Comparison of ENCODE assay signal across 14 mouse cellular contexts in the genomic region with DNA sequence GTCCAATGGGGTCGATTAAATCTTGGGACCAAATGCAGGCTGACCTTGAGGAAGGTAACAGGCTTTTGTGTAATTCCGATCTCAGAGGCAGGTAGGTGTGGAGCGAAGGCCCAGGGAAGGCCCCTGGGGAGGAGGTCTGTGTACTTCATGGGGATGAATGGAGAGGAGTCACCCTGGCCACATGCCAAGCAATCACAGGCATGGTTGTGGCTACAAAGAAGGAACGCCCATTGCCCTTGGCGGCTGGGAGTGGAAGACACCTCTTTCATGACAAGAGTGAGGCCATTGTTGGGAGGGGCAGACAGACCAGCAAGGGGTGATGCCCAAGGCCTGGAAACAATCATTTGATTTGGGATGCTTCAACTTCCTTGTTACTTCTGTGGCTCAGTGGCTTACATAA.
DNase-seq lines count a peak whose midpoint lies in the region; ATAC-seq and TF ChIP-seq lines count a peak whose summit lies in the region.
"Had no signal": no experiment of that assay in that cellular context is flagged by ENCODE, and none has a peak within 500 bp of the region (broad histone marks: within the 10 kb centered on the region; RNA-seq: fewer than 3 reads in every experiment).

No protein-coding gene starts in this region.

- no peak overlapping the region for H3K4me3 ChIP-seq in kidney, embryonic 16.5 days (ENCODE audit: low read length)
- H3K4me3 ChIP-seq in stomach, postnatal 0 days (ENCODE audit: low read depth, low read length) = no peak overlapping the region
- H3K4me3 ChIP-seq: heart, adult 2 months; liver, embryonic 15.5 days had no signal

- H3K9me3 ChIP-seq in kidney, embryonic 16.5 days (ENCODE audit: low read length) = no peaks in the 10 kb centered on the region
- no peaks in the 10 kb centered on the region for H3K9me3 ChIP-seq in stomach, postnatal 0 days (ENCODE audit: control insufficient read depth, low read length)
- H3K9me3 ChIP-seq: liver, embryonic 15.5 days had no signal

- no peaks in the 10 kb centered on the region for H3K36me3 ChIP-seq in kidney, embryonic 16.5 days (ENCODE audit: insufficient read depth, low read length)
- H3K36me3 ChIP-seq in stomach, postnatal 0 days (ENCODE audit: control insufficient read depth, insufficient read depth, low read length) = peaks cover 5% of the 10 kb centered on the region; the same call in 1 of the 2 replicates

- 73% methylated on average over 5 of the region's 5 CpGs for WGBS in kidney, embryonic 16.5 days
- WGBS in stomach, postnatal 0 days = 72% methylated on average over 5 of the region's 5 CpGs

- H3K27me3 ChIP-seq in kidney, embryonic 16.5 days (ENCODE audit: insufficient read depth, low read length) = no peaks in the 10 kb centered on the region
- no peaks in the 10 kb centered on the region for H3K27me3 ChIP-seq in stomach, postnatal 0 days (ENCODE audit: control insufficient read depth, insufficient read depth, low read length)
- H3K27me3 ChIP-seq: liver, embryonic 15.5 days had no signal

- no peak overlapping the region for H3K9ac ChIP-seq in kidney, embryonic 16.5 days (replicated peaks; ENCODE audit: low read length)
- no peak overlapping the region for H3K9ac ChIP-seq in stomach, postnatal 0 days (ENCODE audit: low read length)
- H3K9ac ChIP-seq: liver, embryonic 15.5 days had no signal

- no peak for TF ChIP-seq EP300 in stomach, postnatal 0 days (optimal IDR thresholded peaks at IDR 0.05)

- no peak overlapping the region for H3K4me2 ChIP-seq in kidney, embryonic 16.5 days (replicated peaks; ENCODE audit: low read depth, low read length)
- H3K4me2 ChIP-seq in stomach, postnatal 0 days (replicated peaks; ENCODE audit: low read depth) = no peak overlapping the region
- H3K4me2 ChIP-seq: liver, embryonic 15.5 days had no signal

- H3K27ac ChIP-seq in kidney, embryonic 16.5 days (ENCODE audit: low read length) = no peak overlapping the region
- no peak overlapping the region for H3K27ac ChIP-seq in stomach, postnatal 0 days (replicated peaks)
- H3K27ac ChIP-seq: heart, adult 2 months; liver, embryonic 15.5 days had no signal

- no peak for TF ChIP-seq CTCF in stomach, postnatal 0 days (IDR thresholded peaks at IDR 0.05; ENCODE audit: low read depth)

- no peak for ATAC-seq in kidney, embryonic 16.5 days (ENCODE audit: low FRiP score, low TSS enrichment)
- no peak for ATAC-seq in stomach, postnatal 0 days (ENCODE audit: low FRiP score, low TSS enrichment)

- peaks cover 15% of the 10 kb centered on the region; the same call in 1 of the 2 replicates for H3K4me1 ChIP-seq in kidney, embryonic 16.5 days (ENCODE audit: insufficient read depth, low read length)
- H3K4me1 ChIP-seq in stomach, postnatal 0 days (replicated peaks; ENCODE audit: control insufficient read depth, insufficient read depth) = no peaks in the 10 kb centered on the region
- H3K4me1 ChIP-seq: liver, embryonic 15.5 days had no signal

- peak; percentile 24 for DNase-seq in kidney, postnatal 10 days
- DNase-seq in retina, postnatal 1 day = peak; percentile 37
- DNase-seq in retina, embryonic 14.5 days (ENCODE audit: low spot score) = no peak
- peak; percentile 58 for DNase-seq in adrenal gland, adult 8-10 months
- DNase-seq in stomach, postnatal 0 days (ENCODE audit: low spot score) = peak; percentile 33
- DNase-seq in layer of hippocampus, adult 11-12 months (ENCODE audit: low spot score) = no peak
- no peak for DNase-seq in kidney, postnatal 36 days
- DNase-seq: cerebellum, adult 9-10 months; heart, adult 2 months; heart, postnatal 14 days; kidney, postnatal 25 days; thymus, postnatal 14 days had no signal

Comparison
In these comparisons a context has a peak if more than half of its experiments do, and no peak if none do; other contexts are left out.
1. DNase-seq: peak in kidney, postnatal 10 days (single experiment), retina, postnatal 1 day (single experiment), adrenal gland, adult 8-10 months (single experiment) and stomach, postnatal 0 days (single experiment); none in retina, embryonic 14.5 days (single experiment), layer of hippocampus, adult 11-12 months (single experiment) and kidney, postnatal 36 days (0 of 2).